In genomic region chr15:62823861-62824518, GRCm38 (mm10) we compare ENCODE assay signal across 30 mouse cellular contexts.
DNase-seq lines count a peak whose midpoint lies in the region; ATAC-seq lines count a peak whose summit lies in the region.
"Had no signal": no experiment of that assay in that cellular context is flagged by ENCODE, and none has a peak within 500 bp of the region (broad histone marks: within the 10 kb centered on the region; RNA-seq: fewer than 3 reads in every experiment).

No protein-coding gene starts in this region.

- H3K9ac ChIP-seq in forebrain, embryonic 13.5 days, result no peak overlapping the region
- H3K9ac ChIP-seq: heart, embryonic 12.5 days; hindbrain, embryonic 15.5 days; liver, embryonic 14.5 days; midbrain, embryonic 12.5 days; neural tube, embryonic 12.5 days; stomach, embryonic 15.5 days had no signal

- WGBS in forebrain, embryonic 13.5 days, result 75% methylated on average over 1 of the region's 1 CpGs

- H3K36me3 ChIP-seq in forebrain, embryonic 13.5 days (ENCODE audit: poor library complexity, severe bottlenecking), result no peaks in the 10 kb centered on the region
- H3K36me3 ChIP-seq: G1E; heart, embryonic 12.5 days; hindbrain, embryonic 15.5 days; midbrain, embryonic 12.5 days; neural tube, embryonic 12.5 days; stomach, embryonic 15.5 days had no signal

- H3K4me2 ChIP-seq in forebrain, embryonic 13.5 days, result no peak overlapping the region
- H3K4me2 ChIP-seq: heart, embryonic 12.5 days; hindbrain, embryonic 15.5 days; midbrain, embryonic 12.5 days; neural tube, embryonic 12.5 days; stomach, embryonic 15.5 days had no signal

- ATAC-seq in activated CD4-positive, CD25-positive, alpha-beta regulatory T cell, adult 4 months, result peak; percentile 53
- ATAC-seq in megakaryocyte, adult 5-6 weeks (ENCODE audit: poor library complexity, severe bottlenecking), result peak; percentile 70
- ATAC-seq in forebrain, embryonic 13.5 days, result no peak
- ATAC-seq: forebrain, embryonic 16.5 days; intestine, embryonic 16.5 days had no signal

- no peaks in the 10 kb centered on the region for H3K4me1 ChIP-seq in forebrain, embryonic 13.5 days
- H3K4me1 ChIP-seq: heart, embryonic 12.5 days; hindbrain, embryonic 15.5 days; midbrain, embryonic 12.5 days; neural tube, embryonic 12.5 days; stomach, embryonic 15.5 days had no signal

- no peak overlapping the region for H3K27ac ChIP-seq in forebrain, embryonic 13.5 days
- H3K27ac ChIP-seq: gastrocnemius, adult 2 months; heart, adult 2 months; hindbrain, embryonic 15.5 days; kidney, postnatal 0 days; liver, embryonic 14.5 days; midbrain, embryonic 12.5 days; neural tube, embryonic 12.5 days; stomach, embryonic 15.5 days had no signal

- H3K4me3 ChIP-seq in forebrain, embryonic 13.5 days, result no peak overlapping the region
- H3K4me3 ChIP-seq: gastrocnemius, adult 2 months; heart, adult 2 months; heart, embryonic 12.5 days; hindbrain, embryonic 15.5 days; megakaryocyte, embryonic 14.5 days; midbrain, embryonic 12.5 days; myocyte; neural tube, embryonic 12.5 days; stomach, embryonic 15.5 days had no signal

- DNase-seq in CD4-positive helper T cell, adult 2 months (ENCODE audit: low read depth, low spot score), result peak; percentile 15
- DNase-seq in kidney, postnatal 36 days, result no peak
- no peak for DNase-seq in cerebellum, adult 8-10 months
- DNase-seq: adrenal gland, postnatal 14 days; cerebellum, adult 11 months; cerebellum, adult 9-11 months; gastrocnemius, adult 2 months; gastrocnemius, postnatal 36 days; heart, adult 2 months; kidney, adult 8-10 months; liver; lung, adult 2 months; lung, postnatal 14 days; retina, postnatal 1 day; right cerebral cortex, postnatal 14 days had no signal

- H3K27me3 ChIP-seq in forebrain, embryonic 13.5 days, result no peaks in the 10 kb centered on the region
- H3K27me3 ChIP-seq: heart, embryonic 12.5 days; hindbrain, embryonic 15.5 days; megakaryocyte, embryonic 14.5 days; midbrain, embryonic 12.5 days; neural tube, embryonic 12.5 days; stomach, embryonic 15.5 days had no signal

- H3K9me3 ChIP-seq in forebrain, embryonic 13.5 days (replicated peaks), result no peaks in the 10 kb centered on the region
- H3K9me3 ChIP-seq: G1E; heart, embryonic 12.5 days; hindbrain, embryonic 15.5 days; megakaryocyte, embryonic 14.5 days; midbrain, embryonic 12.5 days; neural tube, embryonic 12.5 days; stomach, embryonic 15.5 days had no signal
